Mouse (Mus musculus): Measurements from ENCODE around the gene Isyna1. TPM values are rescaled to one million over a fixed set of nuclear protein-coding genes. Genes with fewer than 3 reads are reported as not detected.
A peak's percentile ranks its signal among the peaks of the same experiment; 100 is the strongest.

Gene Isyna1
- polyA plus RNA-seq, 1 experiment: 77.2 TPM

DNA sequence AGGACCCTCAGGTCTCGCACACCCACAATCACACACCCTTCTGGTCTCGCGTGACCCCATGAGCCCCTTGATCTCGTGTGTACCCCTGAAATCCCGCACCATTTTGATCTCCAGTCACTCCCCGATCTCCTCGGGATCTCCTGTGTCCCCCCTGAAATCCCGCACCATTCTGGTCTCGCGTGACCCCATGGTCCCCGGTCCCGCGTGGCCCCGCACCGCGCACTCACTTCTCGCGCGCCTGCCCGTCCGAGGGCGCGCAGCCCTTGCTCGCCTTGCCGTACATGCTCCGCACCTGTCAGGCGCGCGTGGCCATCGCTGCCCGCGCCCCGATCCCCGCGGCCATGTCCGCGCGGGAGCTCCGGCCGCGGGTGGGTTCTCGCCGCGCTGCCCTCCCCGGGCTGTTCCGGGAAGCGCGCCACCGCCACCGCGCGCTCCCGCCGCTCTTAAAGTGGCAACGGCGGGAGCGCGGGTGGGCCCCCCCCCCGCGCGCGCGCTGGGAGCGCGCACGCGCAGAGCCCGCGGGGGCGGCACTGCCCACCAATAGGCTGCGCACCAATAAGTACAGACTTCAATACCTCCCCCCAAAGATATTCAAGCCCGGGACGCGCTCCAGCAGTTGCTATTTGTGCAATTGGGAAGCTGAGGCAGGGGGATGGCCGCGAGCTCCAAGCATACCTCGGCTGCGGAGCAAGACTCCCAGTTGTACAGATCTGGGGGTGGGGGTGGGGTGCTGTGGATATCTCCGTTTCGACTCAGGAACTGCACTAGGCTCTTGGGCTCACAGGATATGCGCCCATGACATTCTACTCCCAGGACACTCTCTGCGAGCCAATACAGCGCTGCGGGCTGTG, 13.9 kb downstream of the Isyna1 start:
- TF ChIP-seq CTCF (IDR thresholded peaks at IDR 0.05; ENCODE audit: extremely low read depth, insufficient read depth, low read length) (no peak), POLR2A (IDR thresholded peaks at IDR 0.05; ENCODE audit: extremely low read depth, insufficient read depth, low read length) (no peak)
- Histone ChIP-seq H3K4me3 (ENCODE audit: insufficient read depth, low read length) (peak overlapping the region; percentile 92), H3K4me1 (ENCODE audit: control insufficient read depth, insufficient read depth, low read length) (peaks cover 6% of the 10 kb centered on the region), H3K27ac (ENCODE audit: insufficient read depth, low read length) (peak overlapping the region; percentile 99)

DNA sequence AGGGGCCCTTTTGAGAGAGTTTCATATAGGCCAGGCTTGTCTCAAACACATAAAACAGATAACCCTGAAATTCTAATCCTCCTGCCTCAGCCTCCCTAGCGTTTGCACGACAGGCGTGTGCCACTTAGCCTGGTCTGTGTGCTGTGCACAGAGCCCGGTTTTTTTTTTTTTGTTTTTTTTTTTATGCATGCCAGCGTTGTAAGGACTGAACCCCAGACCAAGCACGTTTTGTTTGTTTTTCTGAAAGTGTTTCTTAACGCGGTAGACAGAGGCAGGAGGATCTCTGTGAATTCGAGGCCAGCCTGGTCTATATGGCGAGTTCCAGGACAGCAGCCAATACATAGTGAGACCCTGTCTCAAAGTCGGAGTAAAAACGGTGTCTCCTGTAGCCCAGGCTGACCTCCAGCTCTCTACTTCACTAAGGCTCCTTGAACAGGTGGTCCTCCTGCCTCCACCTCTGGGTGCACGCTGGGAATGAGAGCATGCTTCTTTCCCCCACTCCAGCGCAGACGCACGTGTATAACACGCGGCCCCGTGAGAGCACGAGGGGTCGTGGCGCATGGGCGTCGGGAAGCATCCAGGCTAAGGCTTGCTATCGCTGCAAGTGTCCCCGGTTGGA, 14.7 kb downstream of the Isyna1 start, which contains the start of gene Ssbp4:
TSS of gene Ssbp4 (minus strand) at position 124 of the 619 bp plus-strand sequence.
- Histone ChIP-seq H3K4me1 (ENCODE audit: control insufficient read depth, insufficient read depth, low read length) (peaks cover 6% of the 10 kb centered on the region), H3K4me3 (ENCODE audit: insufficient read depth, low read length) (peak within 1 kb of the TSS; percentile 92), H3K27ac (ENCODE audit: insufficient read depth, low read length) (peak within 1 kb of the TSS; percentile 99)
- TF ChIP-seq CTCF (IDR thresholded peaks at IDR 0.05; ENCODE audit: extremely low read depth, insufficient read depth, low read length) (no peak), POLR2A (IDR thresholded peaks at IDR 0.05; ENCODE audit: extremely low read depth, insufficient read depth, low read length) (no peak)

DNA sequence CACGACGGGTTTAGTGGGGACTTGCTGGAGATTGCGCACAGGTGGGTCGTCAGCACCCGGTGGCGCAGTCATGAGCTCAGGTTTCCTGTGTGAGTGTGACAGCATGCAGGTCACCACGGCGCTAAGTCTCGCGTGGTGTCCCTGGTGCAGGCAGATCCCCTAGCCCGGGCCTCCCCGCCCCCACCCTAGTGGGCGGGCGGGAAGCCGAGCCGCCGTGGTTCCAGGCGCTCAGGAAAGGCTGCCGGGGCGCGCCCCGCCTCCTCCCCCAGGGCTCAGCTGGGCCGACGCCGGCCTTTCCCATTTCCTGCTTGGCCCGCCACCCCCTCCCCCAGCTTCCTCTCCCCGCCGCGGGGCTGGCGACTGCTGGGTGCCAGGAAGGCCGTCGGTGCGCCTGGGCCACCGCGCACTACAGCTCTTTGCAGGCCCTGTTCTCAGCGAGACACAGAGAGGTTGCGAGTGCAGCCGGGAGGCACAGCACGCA, 15.2 kb downstream of the Isyna1 start:
- H3K4me1 ChIP-seq (ENCODE audit: control insufficient read depth, insufficient read depth, low read length): peaks cover 6% of the 10 kb centered on the region
- peak overlapping the region; percentile 21 for H3K4me3 ChIP-seq (ENCODE audit: insufficient read depth, low read length)
- TF ChIP-seq POLR2A (IDR thresholded peaks at IDR 0.05; ENCODE audit: extremely low read depth, insufficient read depth, low read length) (peak; percentile 24; the same call in 1 of the 2 replicates), CTCF (IDR thresholded peaks at IDR 0.05; ENCODE audit: extremely low read depth, insufficient read depth, low read length) (no peak)
- peak overlapping the region; percentile 91 for H3K27ac ChIP-seq (ENCODE audit: insufficient read depth, low read length)

DNA sequence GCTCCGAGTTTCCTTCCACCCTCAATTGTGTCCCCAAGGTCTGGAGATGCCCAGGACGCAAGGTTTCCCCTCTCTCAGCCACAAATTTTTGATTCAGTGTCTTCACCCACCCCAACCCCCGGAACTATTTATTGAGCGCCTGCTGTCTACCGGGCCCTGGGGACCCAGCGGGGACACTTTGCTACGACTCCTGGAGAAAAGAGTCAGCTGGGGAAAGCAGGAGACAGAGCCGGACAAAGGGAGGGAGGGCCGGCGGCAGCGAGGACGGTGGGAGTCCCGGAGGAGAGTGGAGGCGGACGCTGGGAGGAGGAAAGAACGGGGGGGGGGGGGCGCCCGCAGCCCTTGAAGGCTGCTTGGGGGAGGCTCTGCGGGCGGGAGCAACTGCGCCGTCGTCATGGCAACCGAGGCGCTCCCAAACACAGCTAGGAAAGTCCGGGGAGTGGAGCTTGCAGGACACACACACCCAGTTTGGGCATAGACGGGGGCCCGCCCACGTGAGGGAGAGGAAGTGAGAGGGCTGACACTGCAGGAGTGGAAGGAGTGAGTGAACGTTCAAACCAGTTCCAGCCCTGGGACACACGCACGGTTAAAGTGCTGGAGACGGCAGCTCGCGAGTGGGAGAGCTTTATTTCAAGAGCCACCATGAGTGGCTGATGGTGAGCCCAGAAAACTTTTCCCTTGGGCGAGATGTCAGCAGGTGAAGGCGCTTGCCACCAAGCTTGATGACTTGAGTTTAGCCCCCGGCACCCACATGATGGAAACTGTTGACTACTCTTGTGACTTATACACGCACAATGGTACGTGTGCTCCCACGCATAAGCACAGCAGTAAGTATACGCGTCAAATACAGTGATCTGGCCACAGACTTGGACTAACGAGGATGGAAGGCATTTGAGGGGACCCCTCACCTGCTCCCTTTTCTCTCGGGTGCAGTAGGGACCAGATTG, 15.9 kb downstream of the Isyna1 start:
- peaks cover 6% of the 10 kb centered on the region for H3K4me1 ChIP-seq (ENCODE audit: control insufficient read depth, insufficient read depth, low read length)

DNA sequence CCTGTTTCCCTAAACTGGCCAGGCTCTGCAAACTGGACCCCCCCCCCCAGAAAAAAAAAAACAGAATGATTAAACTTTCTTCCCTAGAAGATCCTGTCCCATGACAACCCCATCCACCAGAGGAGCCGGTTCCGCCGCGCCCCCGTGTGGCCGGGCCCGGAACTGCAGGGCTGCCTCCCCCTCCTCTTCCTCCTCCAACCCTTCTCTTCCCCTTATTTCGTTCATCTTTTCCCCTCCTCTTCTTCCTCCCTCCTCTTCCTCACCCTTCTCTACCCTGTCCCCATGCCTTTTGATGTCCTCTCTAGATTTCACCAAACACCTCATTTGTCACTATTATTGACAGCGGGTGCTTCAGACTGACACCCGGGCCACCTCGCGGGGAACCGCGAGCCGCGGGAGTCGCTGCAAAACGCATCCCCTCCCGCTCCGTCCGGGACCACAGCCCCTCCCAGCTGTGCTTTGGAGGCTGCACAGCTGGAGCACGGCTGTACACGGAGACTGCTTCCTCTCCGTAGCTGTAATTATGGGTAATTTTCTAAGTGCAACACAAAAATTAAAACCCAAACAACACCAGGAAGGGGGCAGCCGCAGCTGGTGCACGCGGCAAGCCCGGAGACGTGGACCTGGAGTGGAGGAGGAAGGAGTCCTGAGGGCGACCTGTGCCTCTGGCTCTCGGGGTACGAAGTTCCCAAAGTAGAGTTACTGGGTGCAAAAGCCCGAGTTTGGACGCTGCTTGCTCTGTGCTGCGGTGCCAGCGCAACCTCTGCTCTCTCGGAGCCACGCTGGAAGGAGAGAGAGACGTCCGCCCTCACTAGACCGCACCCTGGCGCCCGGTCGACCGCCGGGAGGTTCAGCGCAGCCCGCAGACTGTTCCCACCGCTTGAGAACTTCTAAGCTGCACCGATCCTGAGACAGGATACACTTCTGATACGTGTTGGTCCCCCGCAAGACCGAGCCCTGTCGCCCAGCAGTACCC, 16.9 kb downstream of the Isyna1 start:
- no peak for TF ChIP-seq POLR2A (IDR thresholded peaks at IDR 0.05; ENCODE audit: extremely low read depth, insufficient read depth, low read length)
- peak; percentile 61 for TF ChIP-seq CTCF (IDR thresholded peaks at IDR 0.05; ENCODE audit: extremely low read depth, insufficient read depth, low read length)
- H3K4me1 ChIP-seq (ENCODE audit: control insufficient read depth, insufficient read depth, low read length): peaks cover 6% of the 10 kb centered on the region
- peak overlapping the region; percentile 12 for H3K4me3 ChIP-seq (ENCODE audit: insufficient read depth, low read length)
- H3K27ac ChIP-seq (ENCODE audit: insufficient read depth, low read length): peak overlapping the region; percentile 83

More for the DNA sequence above, 15.9 kb downstream of the Isyna1 start:
- Histone ChIP-seq H3K4me3 (ENCODE audit: insufficient read depth, low read length) (peak overlapping the region; percentile 21), H3K27ac (ENCODE audit: insufficient read depth, low read length) (peak overlapping the region; percentile 91)
- TF ChIP-seq POLR2A (IDR thresholded peaks at IDR 0.05; ENCODE audit: extremely low read depth, insufficient read depth, low read length): 0 out of 2 replicates have a peak, but pooled peaks have one; percentile 25
- no peak for TF ChIP-seq CTCF (IDR thresholded peaks at IDR 0.05; ENCODE audit: extremely low read depth, insufficient read depth, low read length)

DNA sequence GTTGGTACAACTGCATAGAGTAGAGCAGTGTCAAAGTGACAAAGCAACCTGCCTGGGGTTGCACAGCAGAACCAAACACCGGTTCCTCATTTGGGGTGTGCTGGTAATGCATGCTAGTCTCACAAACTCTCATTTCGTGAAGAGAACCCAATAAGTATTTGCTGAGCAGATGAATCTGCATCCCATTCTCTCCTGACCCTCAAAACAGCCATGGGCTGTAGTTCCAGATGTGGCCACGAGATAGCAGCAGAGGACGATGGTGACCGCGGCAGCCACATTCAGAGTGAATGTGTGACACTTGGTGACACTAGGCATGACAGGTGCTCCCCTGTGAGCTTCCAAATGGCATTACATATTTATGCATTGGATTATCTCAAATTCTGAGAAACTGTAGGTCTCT, 17.7 kb downstream of the Isyna1 start:
- Histone ChIP-seq H3K4me1 (ENCODE audit: control insufficient read depth, insufficient read depth, low read length) (peaks cover 6% of the 10 kb centered on the region), H3K4me3 (ENCODE audit: insufficient read depth, low read length) (peak overlapping the region; percentile 5; the same call in 1 of the 2 replicates), H3K27ac (ENCODE audit: insufficient read depth, low read length) (peak overlapping the region; percentile 63; the same call in 1 of the 2 replicates)
- TF ChIP-seq POLR2A (IDR thresholded peaks at IDR 0.05; ENCODE audit: extremely low read depth, insufficient read depth, low read length): no peak
- TF ChIP-seq CTCF (IDR thresholded peaks at IDR 0.05; ENCODE audit: extremely low read depth, insufficient read depth, low read length): peak; percentile 96

DNA sequence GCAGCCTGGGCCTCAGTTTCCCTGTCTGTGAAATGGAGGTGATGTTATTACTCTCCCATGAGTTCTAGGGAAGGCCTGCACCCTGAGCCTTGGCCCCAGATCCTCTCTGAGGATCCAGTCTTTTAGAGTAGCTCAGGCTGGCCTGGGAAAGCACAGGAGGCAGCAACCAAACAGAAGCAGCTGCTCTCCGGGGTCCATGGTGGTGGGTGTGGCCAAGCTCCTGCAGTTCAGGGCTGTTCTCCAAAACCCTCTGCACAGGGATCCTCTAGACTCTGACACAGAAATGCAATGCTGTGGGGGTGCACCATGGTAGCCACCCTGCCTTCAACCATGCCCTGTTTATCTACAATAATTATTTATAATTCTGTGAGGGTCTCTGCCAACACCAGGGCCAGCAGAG, 19.6 kb downstream of the Isyna1 start:
- Histone ChIP-seq H3K4me3 (ENCODE audit: insufficient read depth, low read length) (no peak overlapping the region), H3K4me1 (ENCODE audit: control insufficient read depth, insufficient read depth, low read length) (peaks cover 6% of the 10 kb centered on the region), H3K27ac (ENCODE audit: insufficient read depth, low read length) (no peak overlapping the region)
- TF ChIP-seq POLR2A (IDR thresholded peaks at IDR 0.05; ENCODE audit: extremely low read depth, insufficient read depth, low read length) (no peak), CTCF (IDR thresholded peaks at IDR 0.05; ENCODE audit: extremely low read depth, insufficient read depth, low read length) (no peak)

DNA sequence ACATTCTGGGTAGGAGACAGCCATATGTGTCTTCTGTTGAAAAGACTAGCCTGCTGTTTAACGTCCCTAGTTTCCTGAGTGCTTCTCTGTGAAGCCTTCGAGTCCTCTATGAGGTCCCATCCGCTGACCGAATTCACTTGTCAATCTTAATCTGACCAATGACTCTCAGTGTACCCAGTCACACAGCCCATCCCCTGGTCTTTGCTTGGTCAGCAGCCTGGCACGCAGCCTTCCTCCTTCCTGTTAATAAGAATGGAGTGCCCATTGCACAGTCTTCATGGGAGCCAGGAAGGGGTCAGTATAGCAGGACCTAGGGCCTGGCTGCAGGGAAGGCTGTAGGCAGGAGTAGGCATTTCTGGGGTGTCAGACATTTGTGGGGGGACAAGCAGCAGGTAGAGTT, 20.3 kb downstream of the Isyna1 start:
- no peak overlapping the region for H3K4me3 ChIP-seq (ENCODE audit: insufficient read depth, low read length)
- TF ChIP-seq CTCF (IDR thresholded peaks at IDR 0.05; ENCODE audit: extremely low read depth, insufficient read depth, low read length): no peak
- no peak for TF ChIP-seq POLR2A (IDR thresholded peaks at IDR 0.05; ENCODE audit: extremely low read depth, insufficient read depth, low read length)
- H3K27ac ChIP-seq (ENCODE audit: insufficient read depth, low read length): no peak overlapping the region
- peaks cover 2% of the 10 kb centered on the region; the same call in 1 of the 2 replicates for H3K4me1 ChIP-seq (ENCODE audit: control insufficient read depth, insufficient read depth, low read length)
